Mouse (Mus musculus): ENCODE measurements around the gene Npc2. TPM values are rescaled to one million over a fixed set of nuclear protein-coding genes. Genes with fewer than 3 reads are reported as not detected.

The Npc2 gene
- polyA plus RNA-seq, 1 experiment from 2014 or later: 89.8 TPM

DNA sequence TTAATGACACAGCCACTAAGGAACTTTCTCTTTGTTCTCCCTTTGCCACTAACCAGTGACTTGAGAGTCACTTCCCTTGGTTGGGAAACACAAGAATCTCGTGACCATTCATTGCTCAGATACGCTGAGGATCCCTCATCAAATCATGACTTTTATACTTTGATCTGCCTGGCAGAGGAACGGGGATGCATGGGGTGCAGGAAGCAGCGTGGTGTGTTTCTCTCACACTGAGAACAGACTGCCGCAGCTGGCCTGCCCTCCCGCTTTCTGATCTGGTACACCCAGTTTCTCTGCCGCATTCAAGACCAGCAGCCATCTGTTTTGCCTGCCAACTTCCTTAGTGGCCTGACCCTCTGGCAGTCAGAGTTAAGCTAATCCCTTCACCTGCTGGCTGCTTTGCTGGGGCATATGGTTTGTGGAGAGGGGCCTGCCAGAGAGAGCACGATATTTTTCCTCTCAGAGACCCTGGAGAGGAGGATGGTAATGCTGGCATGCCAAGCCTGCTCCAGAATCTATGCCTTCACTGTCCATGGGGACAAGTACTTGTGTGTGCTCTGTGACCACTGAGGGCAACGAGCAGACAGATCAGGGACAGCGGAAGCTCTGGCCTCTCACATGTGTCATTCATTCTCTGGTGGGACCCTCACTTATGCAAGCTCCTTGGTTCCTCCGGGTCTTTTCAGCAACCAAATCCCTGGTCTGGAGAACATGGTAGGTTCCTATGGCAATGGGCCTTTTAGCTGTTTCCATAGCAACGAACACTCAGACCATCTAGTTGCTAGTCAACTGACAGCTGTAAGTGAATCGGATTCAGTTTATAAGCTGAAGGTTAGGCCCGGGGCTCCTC lies 20.6 kb downstream of the Npc2 start:
- H3K27me3 ChIP-seq: no peaks in the 10 kb centered on the region
- no peak overlapping the region for H3K9ac ChIP-seq
- H3K4me2 ChIP-seq: peak overlapping the region; percentile 28; the same call in 1 of the 2 replicates
- ATAC-seq: peak; percentile 75
- peak overlapping the region; percentile 67 for H3K27ac ChIP-seq
- H3K4me3 ChIP-seq: no peak overlapping the region
- 32% methylated on average over 14 of the region's 14 CpGs for WGBS
- H3K9me3 ChIP-seq (replicated peaks): no peaks in the 10 kb centered on the region
- H3K4me1 ChIP-seq: peaks cover 32% of the 10 kb centered on the region
- peaks cover 19% of the 10 kb centered on the region for H3K36me3 ChIP-seq (ENCODE audit: poor library complexity, severe bottlenecking)

DNA sequence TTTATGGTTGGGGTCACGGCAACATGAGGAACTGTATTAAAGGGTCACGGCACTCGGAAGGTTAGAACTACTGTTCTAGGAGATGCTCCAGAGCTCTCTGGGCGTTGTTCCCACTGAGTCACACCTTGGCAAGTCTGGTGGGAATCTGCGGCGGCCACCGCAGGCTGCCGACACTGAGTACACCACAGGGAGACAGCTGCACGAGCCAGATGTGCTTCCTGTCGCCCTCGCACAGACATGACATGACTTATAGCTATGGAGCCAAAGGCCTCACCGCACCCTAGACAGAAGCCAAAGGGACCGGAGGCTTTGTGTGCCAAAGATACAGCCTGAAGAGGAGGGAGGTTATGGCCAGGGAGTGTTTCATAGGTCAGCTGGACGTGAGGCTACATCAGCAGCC lies 22.3 kb downstream of the Npc2 start:
- Histone ChIP-seq H3K27ac (no peak overlapping the region), H3K27me3 (no peaks in the 10 kb centered on the region), H3K4me1 (peaks cover 32% of the 10 kb centered on the region), H3K9ac (no peak overlapping the region), H3K36me3 (ENCODE audit: poor library complexity, severe bottlenecking) (peaks cover 3% of the 10 kb centered on the region), H3K4me2 (no peak overlapping the region), H3K9me3 (replicated peaks) (no peaks in the 10 kb centered on the region), H3K4me3 (no peak overlapping the region)
- ATAC-seq: no peak
- WGBS: 86% methylated on average over 14 of the region's 14 CpGs

DNA sequence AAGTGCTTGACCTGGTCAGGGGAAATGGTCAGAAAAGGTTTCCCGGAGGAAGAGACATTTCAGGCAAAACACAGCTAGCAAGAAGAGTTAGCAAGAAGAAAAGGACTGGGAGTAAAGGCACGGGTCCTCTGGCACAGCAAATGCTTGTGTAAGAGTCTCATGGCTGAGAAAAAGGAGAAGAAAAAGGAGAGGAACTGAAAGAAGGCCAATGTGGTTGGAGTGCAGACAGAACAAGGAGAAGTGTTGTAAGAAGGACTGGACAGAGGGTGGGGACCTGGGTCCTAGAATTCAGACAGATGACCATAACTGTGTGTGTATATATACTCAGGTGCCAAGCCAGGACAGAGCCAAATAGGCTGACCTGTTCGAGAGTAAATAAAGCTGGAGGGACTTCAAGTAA lies 24.8 kb downstream of the Npc2 start:
- H3K9ac ChIP-seq: no peak overlapping the region
- peaks cover 18% of the 10 kb centered on the region for H3K4me1 ChIP-seq
- H3K4me3 ChIP-seq: no peak overlapping the region
- H3K27ac ChIP-seq: no peak overlapping the region
- H3K36me3 ChIP-seq (ENCODE audit: poor library complexity, severe bottlenecking): no peaks in the 10 kb centered on the region
- no peaks in the 10 kb centered on the region for H3K27me3 ChIP-seq
- no peaks in the 10 kb centered on the region for H3K9me3 ChIP-seq (replicated peaks)
- 78% methylated on average over 3 of the region's 3 CpGs for whole genome bisulfite sequencing
- no peak overlapping the region for H3K4me2 ChIP-seq
- no peak for ATAC-seq

GRCm38 (mm10) chr12:84745700-84746099 lies 27.3 kb downstream of the Npc2 start:
- Histone ChIP-seq H3K4me2 (no peak overlapping the region), H3K9ac (no peak overlapping the region), H3K4me3 (no peak overlapping the region), H3K27me3 (no peaks in the 10 kb centered on the region), H3K9me3 (replicated peaks) (no peaks in the 10 kb centered on the region), H3K36me3 (ENCODE audit: poor library complexity, severe bottlenecking) (no peaks in the 10 kb centered on the region), H3K4me1 (no peaks in the 10 kb centered on the region), H3K27ac (no peak overlapping the region)
- WGBS: 59% methylated on average over 4 of the region's 4 CpGs
- no peak for ATAC-seq

GRCm38 (mm10) chr12:84743496-84743895 lies 29.5 kb downstream of the Npc2 start:
- H3K9me3 ChIP-seq (replicated peaks): no peaks in the 10 kb centered on the region
- H3K27me3 ChIP-seq: no peaks in the 10 kb centered on the region
- 86% methylated on average over 10 of the region's 10 CpGs for WGBS
- ATAC-seq: no peak
- H3K4me2 ChIP-seq: no peak overlapping the region
- H3K27ac ChIP-seq: no peak overlapping the region
- H3K36me3 ChIP-seq (ENCODE audit: poor library complexity, severe bottlenecking): no peaks in the 10 kb centered on the region
- H3K4me3 ChIP-seq: no peak overlapping the region
- H3K4me1 ChIP-seq: no peaks in the 10 kb centered on the region
- H3K9ac ChIP-seq: no peak overlapping the region

DNA sequence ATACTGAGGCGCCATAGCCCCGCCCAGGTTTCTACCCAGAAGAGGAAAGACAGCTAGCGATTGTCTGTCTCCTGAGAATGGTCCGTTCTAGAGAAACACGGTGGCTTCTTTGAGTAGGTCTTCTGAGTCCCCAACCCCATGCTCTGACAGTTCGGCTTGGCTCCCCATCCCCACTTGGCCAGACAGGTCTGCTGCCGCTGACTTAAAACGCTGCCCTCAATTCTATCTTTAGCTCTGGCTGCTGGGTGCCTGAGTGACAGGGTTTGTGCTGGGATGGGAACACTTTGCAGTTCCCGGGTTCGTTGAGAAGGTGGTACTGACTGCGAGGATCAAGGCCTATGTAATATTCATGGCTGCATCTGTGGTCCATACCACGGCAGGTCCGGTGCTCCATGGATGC lies 39.6 kb downstream of the Npc2 start:
- no peak for ATAC-seq
- H3K9ac ChIP-seq: no peak overlapping the region
- no peak overlapping the region for H3K4me2 ChIP-seq
- no peaks in the 10 kb centered on the region for H3K4me1 ChIP-seq
- no peak overlapping the region for H3K27ac ChIP-seq
- H3K27me3 ChIP-seq: no peaks in the 10 kb centered on the region
- WGBS: 83% methylated on average over 13 of the region's 13 CpGs
- no peaks in the 10 kb centered on the region for H3K36me3 ChIP-seq (ENCODE audit: poor library complexity, severe bottlenecking)
- no peaks in the 10 kb centered on the region for H3K9me3 ChIP-seq (replicated peaks)
- no peak overlapping the region for H3K4me3 ChIP-seq

GRCm38 (mm10) chr12:84728421-84728820 lies 44.5 kb downstream of the Npc2 start:
- Histone ChIP-seq H3K36me3 (ENCODE audit: poor library complexity, severe bottlenecking) (no peaks in the 10 kb centered on the region), H3K4me2 (no peak overlapping the region), H3K9me3 (replicated peaks) (no peaks in the 10 kb centered on the region), H3K4me3 (no peak overlapping the region), H3K9ac (no peak overlapping the region), H3K27ac (no peak overlapping the region), H3K4me1 (no peaks in the 10 kb centered on the region), H3K27me3 (no peaks in the 10 kb centered on the region)
- no peak for ATAC-seq
- WGBS: 91% methylated on average over 10 of the region's 10 CpGs

DNA sequence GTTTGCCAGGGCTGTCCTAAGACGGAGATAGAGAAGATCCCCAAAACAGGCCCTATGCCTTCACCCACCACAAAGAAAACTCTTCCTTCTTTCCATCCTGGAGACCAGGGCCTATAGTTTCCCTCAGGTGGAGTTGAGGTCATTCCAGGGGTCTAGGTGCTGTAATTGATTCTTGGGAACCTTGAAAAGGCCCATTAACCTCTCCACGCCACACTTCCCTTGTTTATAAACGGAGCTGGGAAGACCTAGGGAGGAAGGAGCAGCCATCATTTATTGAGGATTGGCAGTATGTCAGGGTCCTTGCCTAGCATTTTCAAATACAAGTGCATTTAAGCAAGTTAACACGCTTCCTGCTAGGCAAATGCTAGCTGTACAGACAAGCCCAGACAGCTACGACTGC lies 45.5 kb downstream of the Npc2 start:
- Histone ChIP-seq H3K4me2 (no peak overlapping the region), H3K36me3 (ENCODE audit: poor library complexity, severe bottlenecking) (no peaks in the 10 kb centered on the region), H3K9me3 (replicated peaks) (no peaks in the 10 kb centered on the region), H3K4me1 (no peaks in the 10 kb centered on the region), H3K9ac (no peak overlapping the region), H3K4me3 (no peak overlapping the region), H3K27ac (no peak overlapping the region), H3K27me3 (no peaks in the 10 kb centered on the region)
- WGBS: 86% methylated on average over 5 of the region's 5 CpGs
- no peak for ATAC-seq

- H3K4me3 ChIP-seq: no peak overlapping the region
- 77% methylated on average over 4 of the region's 4 CpGs for WGBS
- H3K4me2 ChIP-seq: no peak overlapping the region
- no peaks in the 10 kb centered on the region for H3K4me1 ChIP-seq
- no peak overlapping the region for H3K9ac ChIP-seq
- H3K9me3 ChIP-seq (replicated peaks): no peaks in the 10 kb centered on the region
- H3K27me3 ChIP-seq: no peaks in the 10 kb centered on the region
- ATAC-seq: no peak
- H3K36me3 ChIP-seq (ENCODE audit: poor library complexity, severe bottlenecking): no peaks in the 10 kb centered on the region
- no peak overlapping the region for H3K27ac ChIP-seq
These were observed 46.0 kb downstream of the Npc2 start for GRCm38 (mm10) chr12:84726986-84727385.

GRCm38 (mm10) chr12:84726391-84726790 lies 46.6 kb downstream of the Npc2 start:
- Histone ChIP-seq H3K9ac (no peak overlapping the region), H3K27me3 (no peaks in the 10 kb centered on the region), H3K4me3 (no peak overlapping the region), H3K27ac (no peak overlapping the region), H3K9me3 (replicated peaks) (no peaks in the 10 kb centered on the region), H3K4me2 (no peak overlapping the region), H3K4me1 (no peaks in the 10 kb centered on the region), H3K36me3 (ENCODE audit: poor library complexity, severe bottlenecking) (no peaks in the 10 kb centered on the region)
- WGBS: 94% methylated on average over 4 of the region's 4 CpGs
- no peak for ATAC-seq

DNA sequence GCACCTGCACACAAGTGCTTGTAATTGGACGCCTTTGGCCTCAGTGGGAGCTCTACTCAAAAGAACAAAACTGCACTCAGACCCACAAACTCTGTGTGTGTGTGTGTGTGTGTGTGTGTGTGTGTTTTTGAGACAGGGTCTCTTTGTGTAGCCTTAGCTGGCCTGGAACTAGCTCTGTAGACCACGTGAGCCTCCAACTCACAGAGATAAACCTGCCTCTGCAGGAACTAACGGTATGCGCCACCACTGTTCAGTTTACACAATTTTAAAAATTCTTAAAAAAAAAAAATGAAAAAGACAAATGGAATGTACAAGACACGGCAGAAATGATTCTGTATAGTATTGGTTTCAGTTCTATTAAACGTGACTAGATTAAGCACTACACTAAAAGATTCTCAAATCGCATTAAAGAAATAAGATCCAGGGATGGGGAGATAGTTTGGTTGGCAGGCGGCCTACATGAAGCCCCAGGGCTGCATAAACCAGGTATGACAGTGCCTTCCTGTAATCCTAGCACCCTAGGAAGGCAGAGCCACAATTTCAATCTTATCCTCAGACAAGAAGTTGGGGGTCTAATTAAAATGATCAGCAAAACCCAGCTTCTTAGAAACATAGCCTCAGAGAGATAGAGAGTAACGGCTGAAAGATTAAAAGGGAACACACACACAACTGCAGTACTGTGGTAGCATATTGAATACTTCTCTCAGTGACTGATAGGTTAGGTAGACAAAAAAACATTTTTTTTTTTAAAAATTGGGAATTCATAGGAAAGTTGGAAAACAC lies 54.3 kb downstream of the Npc2 start:
- H3K27ac ChIP-seq: no peak overlapping the region
- WGBS: 88% methylated on average over 9 of the region's 9 CpGs
- no peaks in the 10 kb centered on the region for H3K36me3 ChIP-seq (ENCODE audit: poor library complexity, severe bottlenecking)
- ATAC-seq: no peak
- no peaks in the 10 kb centered on the region for H3K27me3 ChIP-seq
- H3K4me2 ChIP-seq: no peak overlapping the region
- no peak overlapping the region for H3K9ac ChIP-seq
- H3K4me1 ChIP-seq: no peaks in the 10 kb centered on the region
- H3K9me3 ChIP-seq (replicated peaks): no peaks in the 10 kb centered on the region
- H3K4me3 ChIP-seq: no peak overlapping the region

- no peak for ATAC-seq
- WGBS: 90% methylated on average over 6 of the region's 6 CpGs
- Histone ChIP-seq H3K4me3 (no peak overlapping the region), H3K27ac (no peak overlapping the region), H3K4me2 (no peak overlapping the region), H3K9ac (no peak overlapping the region), H3K36me3 (ENCODE audit: poor library complexity, severe bottlenecking) (no peaks in the 10 kb centered on the region), H3K27me3 (no peaks in the 10 kb centered on the region), H3K4me1 (no peaks in the 10 kb centered on the region), H3K9me3 (replicated peaks) (no peaks in the 10 kb centered on the region)
These were observed 58.4 kb downstream of the Npc2 start for GRCm38 (mm10) chr12:84714578-84714977.
